9 mouse cellular contexts compared by ENCODE assay signal in the genomic region with DNA sequence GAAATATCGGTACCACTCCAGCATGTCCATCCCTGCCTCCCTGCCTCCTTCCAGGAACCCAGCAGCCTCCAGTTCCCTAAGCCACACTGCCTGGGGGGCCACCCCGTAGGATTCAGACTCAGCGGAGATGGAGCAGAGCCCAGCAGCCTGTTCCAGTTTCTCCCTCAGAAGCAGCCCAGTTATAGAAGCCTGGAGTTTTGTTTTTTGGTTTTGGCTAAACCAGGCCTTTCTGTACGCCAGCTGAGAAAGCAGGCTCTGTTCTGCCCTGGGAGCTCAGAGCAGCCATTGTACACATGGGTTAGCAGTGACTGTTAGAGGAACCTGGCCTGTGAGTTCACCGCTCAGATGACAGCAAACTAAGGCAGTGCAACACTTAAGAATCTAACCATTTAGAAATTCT. TPM values are rescaled to one million over a fixed set of nuclear protein-coding genes. Genes with fewer than 3 reads are reported as not detected.
DNase-seq lines count a peak whose midpoint lies in the region; ATAC-seq lines count a peak whose summit lies in the region.
"Had no signal": no experiment of that assay in that cellular context is flagged by ENCODE, and none has a peak within 500 bp of the region (broad histone marks: within the 10 kb centered on the region; RNA-seq: fewer than 3 reads in every experiment).

No protein-coding gene starts in this region.

- H3K27ac ChIP-seq in neural tube, embryonic 12.5 days: no peak overlapping the region; the same call in 1 of the 2 replicates

- no peak for ATAC-seq in neural tube, embryonic 12.5 days (ENCODE audit: low FRiP score, low read depth)

- H3K4me3 ChIP-seq in neural tube, embryonic 12.5 days: no peak overlapping the region

- no peak for DNase-seq in neural tube, embryonic 10.5 days (ENCODE audit: extremely low spot score, low spot score)
- DNase-seq in heart, adult 8-10 months (ENCODE audit: low spot score): peak; percentile 29
- peak; percentile 63 to 67 for DNase-seq in layer of hippocampus, postnatal 36 days
- peak; percentile 32 for DNase-seq in right cerebral cortex, postnatal 14 days
- DNase-seq in thymus, postnatal 10 days (ENCODE audit: low spot score in 2 of 2): no peak
- DNase-seq in kidney, adult 9 months: no peak
- DNase-seq in thymus, postnatal 4 days: no peak
- DNase-seq: lung, embryonic 14.5 days had no signal

- 73% methylated on average over 5 of the region's 5 CpGs for WGBS in neural tube, embryonic 12.5 days

- H3K9me3 ChIP-seq in neural tube, embryonic 12.5 days: no peaks in the 10 kb centered on the region

- peaks cover 4% of the 10 kb centered on the region; the same call in 1 of the 2 replicates for H3K27me3 ChIP-seq in neural tube, embryonic 12.5 days (replicated peaks)

- H3K4me1 ChIP-seq in neural tube, embryonic 12.5 days: peaks cover 26% of the 10 kb centered on the region

- H3K4me2 ChIP-seq in neural tube, embryonic 12.5 days (replicated peaks): no peak overlapping the region
- H3K4me2 ChIP-seq: lung, embryonic 14.5 days had no signal

- no peaks in the 10 kb centered on the region for H3K36me3 ChIP-seq in neural tube, embryonic 12.5 days

- H3K9ac ChIP-seq in neural tube, embryonic 12.5 days: peak overlapping the region; percentile 14; the same call in 1 of the 2 replicates
- H3K9ac ChIP-seq: lung, embryonic 14.5 days had no signal

RNA-seq across cellular contexts. Expression of a gene that starts 3.7 kb away (rescaled TPM):
- 11.3 and 15.2 TPM in 2 replicates for polyA plus RNA-seq in neural tube, embryonic 12.5 days (2016; fragmentation: Nextera tagmentation; extraction: Ambion mirVana)
- 1 to 10 TPM; 3.6 to 5.6 (median 4.0) TPM for total RNA-seq in heart, adult 8-10 months (2022)
- total RNA-seq in layer of hippocampus, postnatal 36 days (2021): 1 to 10 TPM; 1.3 to 1.5 TPM

Comparison
In these comparisons a context has a peak if more than half of its experiments do, and no peak if none do; other contexts are left out.
1. DNase-seq: peak in heart, adult 8-10 months (single experiment), layer of hippocampus, postnatal 36 days (2 of 2) and right cerebral cortex, postnatal 14 days (single experiment); none in neural tube, embryonic 10.5 days (single experiment), thymus, postnatal 10 days (0 of 2), kidney, adult 9 months (single experiment) and thymus, postnatal 4 days (single experiment).